Mouse (Mus musculus): ENCODE results near the gene Sec22a.

Gene Sec22a

GRCm38 (mm10) chr16:35363150-35364062, at the start of gene Sec22a:
Gene Sec22a (minus strand): TSS chr16:35363918.
- DNase-seq, result peak; percentile 98

- no peak for DNase-seq
Observed at GRCm38 (mm10) chr16:35406706-35407105, 43.0 kb upstream of the Sec22a start.

- no peak for DNase-seq
Observed at GRCm38 (mm10) chr16:35406166-35406565, 42.4 kb upstream of the Sec22a start.

- no peak for DNase-seq
Observed at GRCm38 (mm10) chr16:35405348-35406080, 41.8 kb upstream of the Sec22a start.

- DNase-seq, result no peak
Observed at GRCm38 (mm10) chr16:35404864-35405263, 41.1 kb upstream of the Sec22a start.

- no peak for DNase-seq
Observed at GRCm38 (mm10) chr16:35403891-35404290, 40.2 kb upstream of the Sec22a start.

GRCm38 (mm10) chr16:35403356-35403755, 39.6 kb upstream of the Sec22a start:
- DNase-seq, result no peak

- DNase-seq, result no peak
Observed at GRCm38 (mm10) chr16:35392813-35393212, 29.1 kb upstream of the Sec22a start.

GRCm38 (mm10) chr16:35385654-35386053, 21.9 kb upstream of the Sec22a start:
- no peak for DNase-seq

GRCm38 (mm10) chr16:35380048-35380447, 16.3 kb upstream of the Sec22a start:
- no peak for DNase-seq

- no peak for DNase-seq
Observed at GRCm38 (mm10) chr16:35379344-35379743, 15.6 kb upstream of the Sec22a start.

GRCm38 (mm10) chr16:35364063-35364428, 328 bp upstream of the Sec22a start:
- no peak for DNase-seq

- DNase-seq, result no peak
Observed at GRCm38 (mm10) chr16:35362221-35362620, 1.5 kb downstream of the Sec22a start.

GRCm38 (mm10) chr16:35360593-35360992, 3.1 kb downstream of the Sec22a start:
- DNase-seq, result peak; percentile 69 to 82

GRCm38 (mm10) chr16:35357449-35357848, 6.3 kb downstream of the Sec22a start:
- no peak for DNase-seq

GRCm38 (mm10) chr16:35330451-35330850, 33.3 kb downstream of the Sec22a start:
- no peak for DNase-seq

GRCm38 (mm10) chr16:35319773-35320172, 43.9 kb downstream of the Sec22a start:
- DNase-seq, result no peak

- peak; percentile 27 to 61 for DNase-seq
Observed at GRCm38 (mm10) chr16:35319335-35319734, 44.4 kb downstream of the Sec22a start.

GRCm38 (mm10) chr16:35318397-35318796, 45.3 kb downstream of the Sec22a start:
- no peak for DNase-seq

GRCm38 (mm10) chr16:35317460-35317859, 46.3 kb downstream of the Sec22a start:
- no peak for DNase-seq

- no peak for DNase-seq
Observed at GRCm38 (mm10) chr16:35316856-35317264, 46.9 kb downstream of the Sec22a start.

GRCm38 (mm10) chr16:35315496-35315895, 48.2 kb downstream of the Sec22a start:
- no peak for DNase-seq

- no peak for DNase-seq
Observed at GRCm38 (mm10) chr16:35311586-35311985, 52.1 kb downstream of the Sec22a start.

GRCm38 (mm10) chr16:35310551-35311110, 53.1 kb downstream of the Sec22a start:
- no peak for DNase-seq

Data from cerebellum, postnatal 14 days (tissue).